Mouse (Mus musculus): ENCODE data around the gene Map4k3. TPM values are rescaled to one million over a fixed set of nuclear protein-coding genes. Genes with fewer than 3 reads are reported as not detected.

Gene Map4k3
- polyA plus RNA-seq, 1 experiment from 2014 or later, result 28.2 TPM

GRCm38 (mm10) chr17:80718243-80718642, 10.0 kb downstream of the Map4k3 start:
- WGBS, result 81% methylated on average over 5 of the region's 5 CpGs
- H3K27ac ChIP-seq (ENCODE audit: low read depth, low read length), result no peak overlapping the region
- H3K4me1 ChIP-seq (ENCODE audit: control insufficient read depth, insufficient read depth, low read length), result peaks cover 2% of the 10 kb centered on the region; the same call in 1 of the 2 replicates

GRCm38 (mm10) chr17:80713588-80713987, 14.7 kb downstream of the Map4k3 start:
- no peaks in the 10 kb centered on the region for H3K9me3 ChIP-seq (ENCODE audit: control insufficient read depth, low read length)
- WGBS, result 94% methylated on average over 5 of the region's 5 CpGs
- DNase-seq (ENCODE audit: low spot score, missing footprints) (no peak), ATAC-seq (ENCODE audit: low FRiP score) (no peak)
- H3K4me1 ChIP-seq (ENCODE audit: control insufficient read depth, insufficient read depth, low read length), result peaks cover 13% of the 10 kb centered on the region
- H3K27ac ChIP-seq (ENCODE audit: low read depth, low read length), result no peak overlapping the region
- no peak overlapping the region for H3K4me3 ChIP-seq (ENCODE audit: low read depth, low read length)
- no peak overlapping the region for H3K4me2 ChIP-seq
- H3K36me3 ChIP-seq (ENCODE audit: control insufficient read depth, insufficient read depth, low read length), result no peaks in the 10 kb centered on the region
- no peak overlapping the region for H3K9ac ChIP-seq (ENCODE audit: low read length)
- H3K27me3 ChIP-seq (ENCODE audit: control insufficient read depth, insufficient read depth, low read length), result no peaks in the 10 kb centered on the region

More at GRCm38 (mm10) chr17:80718243-80718642, 10.0 kb downstream of the Map4k3 start:
- Histone ChIP-seq H3K4me2 (no peak overlapping the region), H3K27me3 (ENCODE audit: control insufficient read depth, insufficient read depth, low read length) (no peaks in the 10 kb centered on the region), H3K9me3 (ENCODE audit: control insufficient read depth, low read length) (no peaks in the 10 kb centered on the region), H3K9ac (ENCODE audit: low read length) (no peak overlapping the region), H3K4me3 (ENCODE audit: low read depth, low read length) (no peak overlapping the region), H3K36me3 (ENCODE audit: control insufficient read depth, insufficient read depth, low read length) (no peaks in the 10 kb centered on the region)
- DNase-seq (ENCODE audit: low spot score, missing footprints) (no peak), ATAC-seq (ENCODE audit: low FRiP score) (no peak)

- H3K4me3 ChIP-seq (ENCODE audit: low read depth, low read length), result no peak overlapping the region
- 35% methylated on average over 24 of the region's 24 CpGs for WGBS
- ATAC-seq (ENCODE audit: low FRiP score), result peak; percentile 82
Observed at GRCm38 (mm10) chr17:80709921-80710838, 18.1 kb downstream of the Map4k3 start.

GRCm38 (mm10) chr17:80708803-80709202, 19.5 kb downstream of the Map4k3 start:
- Histone ChIP-seq H3K4me3 (ENCODE audit: low read depth, low read length) (no peak overlapping the region), H3K4me2 (no peak overlapping the region), H3K27me3 (ENCODE audit: control insufficient read depth, insufficient read depth, low read length) (no peaks in the 10 kb centered on the region), H3K27ac (ENCODE audit: low read depth, low read length) (no peak overlapping the region), H3K9me3 (ENCODE audit: control insufficient read depth, low read length) (no peaks in the 10 kb centered on the region), H3K4me1 (ENCODE audit: control insufficient read depth, insufficient read depth, low read length) (peaks cover 13% of the 10 kb centered on the region), H3K9ac (ENCODE audit: low read length) (no peak overlapping the region), H3K36me3 (ENCODE audit: control insufficient read depth, insufficient read depth, low read length) (no peaks in the 10 kb centered on the region)
- DNase-seq (ENCODE audit: low spot score, missing footprints) (no peak), ATAC-seq (ENCODE audit: low FRiP score) (no peak)
- 87% methylated on average over 6 of the region's 6 CpGs for WGBS

More at GRCm38 (mm10) chr17:80709921-80710838, 18.1 kb downstream of the Map4k3 start:
- peak overlapping the region; percentile 36 for H3K9ac ChIP-seq (ENCODE audit: low read length)
- peak; percentile 93 for DNase-seq (ENCODE audit: low spot score, missing footprints)
- no peak overlapping the region; the same call in 1 of the 2 replicates for H3K27ac ChIP-seq (ENCODE audit: low read depth, low read length)
- H3K4me1 ChIP-seq (ENCODE audit: control insufficient read depth, insufficient read depth, low read length), result peaks cover 13% of the 10 kb centered on the region
- H3K27me3 ChIP-seq (ENCODE audit: control insufficient read depth, insufficient read depth, low read length), result no peaks in the 10 kb centered on the region
- H3K4me2 ChIP-seq, result peak overlapping the region; percentile 9; the same call in 1 of the 2 replicates
- H3K9me3 ChIP-seq (ENCODE audit: control insufficient read depth, low read length), result no peaks in the 10 kb centered on the region
- H3K36me3 ChIP-seq (ENCODE audit: control insufficient read depth, insufficient read depth, low read length), result no peaks in the 10 kb centered on the region

- Histone ChIP-seq H3K4me2 (no peak overlapping the region), H3K9ac (ENCODE audit: low read length) (no peak overlapping the region), H3K4me3 (ENCODE audit: low read depth, low read length) (no peak overlapping the region), H3K4me1 (ENCODE audit: control insufficient read depth, insufficient read depth, low read length) (peaks cover 13% of the 10 kb centered on the region), H3K9me3 (ENCODE audit: control insufficient read depth, low read length) (no peaks in the 10 kb centered on the region), H3K27ac (ENCODE audit: low read depth, low read length) (no peak overlapping the region), H3K27me3 (ENCODE audit: control insufficient read depth, insufficient read depth, low read length) (no peaks in the 10 kb centered on the region), H3K36me3 (ENCODE audit: control insufficient read depth, insufficient read depth, low read length) (no peaks in the 10 kb centered on the region)
- 77% methylated on average over 4 of the region's 4 CpGs for WGBS
- ATAC-seq (ENCODE audit: low FRiP score) (no peak), DNase-seq (ENCODE audit: low spot score, missing footprints) (no peak)
Observed at GRCm38 (mm10) chr17:80707176-80707575, 21.1 kb downstream of the Map4k3 start.

- H3K27ac ChIP-seq (ENCODE audit: low read depth, low read length), result no peak overlapping the region
- ATAC-seq (ENCODE audit: low FRiP score) (no peak), DNase-seq (ENCODE audit: low spot score, missing footprints) (no peak)
- H3K9ac ChIP-seq (ENCODE audit: low read length), result no peak overlapping the region
- 86% methylated on average over 6 of the region's 6 CpGs for whole genome bisulfite sequencing
- H3K4me1 ChIP-seq (ENCODE audit: control insufficient read depth, insufficient read depth, low read length), result peaks cover 13% of the 10 kb centered on the region
- H3K4me2 ChIP-seq, result no peak overlapping the region
- no peak overlapping the region for H3K4me3 ChIP-seq (ENCODE audit: low read depth, low read length)
- no peaks in the 10 kb centered on the region for H3K36me3 ChIP-seq (ENCODE audit: control insufficient read depth, insufficient read depth, low read length)
- H3K9me3 ChIP-seq (ENCODE audit: control insufficient read depth, low read length), result no peaks in the 10 kb centered on the region
- no peaks in the 10 kb centered on the region for H3K27me3 ChIP-seq (ENCODE audit: control insufficient read depth, insufficient read depth, low read length)
Observed at GRCm38 (mm10) chr17:80706608-80707007, 21.7 kb downstream of the Map4k3 start.

GRCm38 (mm10) chr17:80701687-80702086, 26.6 kb downstream of the Map4k3 start:
- ATAC-seq (ENCODE audit: low FRiP score), result peak; percentile 17; the same call in 1 of the 2 replicates

GRCm38 (mm10) chr17:80698930-80699329, 29.4 kb downstream of the Map4k3 start:
- ATAC-seq (ENCODE audit: low FRiP score), result no peak
- Histone ChIP-seq H3K27ac (ENCODE audit: low read depth, low read length) (no peak overlapping the region), H3K27me3 (ENCODE audit: control insufficient read depth, insufficient read depth, low read length) (no peaks in the 10 kb centered on the region), H3K4me1 (ENCODE audit: control insufficient read depth, insufficient read depth, low read length) (peaks cover 3% of the 10 kb centered on the region; the same call in 1 of the 2 replicates), H3K36me3 (ENCODE audit: control insufficient read depth, insufficient read depth, low read length) (no peaks in the 10 kb centered on the region), H3K9ac (ENCODE audit: low read length) (no peak overlapping the region), H3K4me3 (ENCODE audit: low read depth, low read length) (no peak overlapping the region), H3K9me3 (ENCODE audit: control insufficient read depth, low read length) (no peaks in the 10 kb centered on the region), H3K4me2 (no peak overlapping the region)
- DNase-seq (ENCODE audit: low spot score, missing footprints), result no peak
- WGBS, result 79% methylated on average over 7 of the region's 7 CpGs

More at GRCm38 (mm10) chr17:80701687-80702086, 26.6 kb downstream of the Map4k3 start:
- Histone ChIP-seq H3K36me3 (ENCODE audit: control insufficient read depth, insufficient read depth, low read length) (no peaks in the 10 kb centered on the region), H3K4me3 (ENCODE audit: low read depth, low read length) (no peak overlapping the region), H3K4me1 (ENCODE audit: control insufficient read depth, insufficient read depth, low read length) (peaks cover 3% of the 10 kb centered on the region; the same call in 1 of the 2 replicates), H3K27me3 (ENCODE audit: control insufficient read depth, insufficient read depth, low read length) (no peaks in the 10 kb centered on the region), H3K9me3 (ENCODE audit: control insufficient read depth, low read length) (no peaks in the 10 kb centered on the region), H3K4me2 (no peak overlapping the region), H3K27ac (ENCODE audit: low read depth, low read length) (no peak overlapping the region), H3K9ac (ENCODE audit: low read length) (no peak overlapping the region)
- no peak for DNase-seq (ENCODE audit: low spot score, missing footprints)
- WGBS, result 87% methylated on average over 5 of the region's 5 CpGs
